Mouse (Mus musculus) naive thymus-derived CD4-positive, alpha-beta T cell, adult 2 months (primary cell): ENCODE data around the gene B4galnt3.

ENCODE experiments used
- DNase-seq: peaks from one replicate; pipeline ENCODE4 v3.0.0-alpha.2; 2011; ENCODE audit warnings: low read depth

B4galnt3 gene

GRCm38 (mm10) chr6:120185012-120185730, 109.2 kb downstream of the B4galnt3 start:
- DNase-seq: no peak

- no peak for DNase-seq
These were observed 110.6 kb downstream of the B4galnt3 start for GRCm38 (mm10) chr6:120183771-120184170.

GRCm38 (mm10) chr6:120182160-120182559, 112.2 kb downstream of the B4galnt3 start:
- DNase-seq: no peak

GRCm38 (mm10) chr6:120180492-120180891, 113.9 kb downstream of the B4galnt3 start:
- DNase-seq: no peak

DNA sequence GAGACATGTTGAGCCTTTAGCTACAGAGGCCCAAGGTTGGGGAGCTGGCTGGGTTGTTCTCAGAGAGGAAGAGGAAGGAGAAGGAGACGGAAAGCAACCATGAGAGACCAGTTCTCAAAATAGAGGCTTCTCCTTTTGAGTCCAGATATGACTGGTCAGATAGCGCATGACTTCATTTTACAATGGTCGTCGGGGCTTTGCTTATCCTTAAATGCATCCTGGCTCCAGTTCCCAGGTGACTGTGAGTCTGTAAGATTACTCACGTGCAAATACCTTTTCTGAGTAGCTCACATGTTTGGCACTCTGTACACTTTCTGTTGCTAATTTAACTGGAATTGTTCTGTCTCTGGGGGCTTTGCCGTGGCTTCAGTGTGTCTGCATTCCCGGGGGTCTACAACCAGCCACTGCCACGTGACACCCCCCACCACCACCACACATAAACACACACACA, 114.6 kb downstream of the B4galnt3 start:
- DNase-seq: no peak

GRCm38 (mm10) chr6:120179044-120179755, 115.2 kb downstream of the B4galnt3 start:
- no peak for DNase-seq

DNA sequence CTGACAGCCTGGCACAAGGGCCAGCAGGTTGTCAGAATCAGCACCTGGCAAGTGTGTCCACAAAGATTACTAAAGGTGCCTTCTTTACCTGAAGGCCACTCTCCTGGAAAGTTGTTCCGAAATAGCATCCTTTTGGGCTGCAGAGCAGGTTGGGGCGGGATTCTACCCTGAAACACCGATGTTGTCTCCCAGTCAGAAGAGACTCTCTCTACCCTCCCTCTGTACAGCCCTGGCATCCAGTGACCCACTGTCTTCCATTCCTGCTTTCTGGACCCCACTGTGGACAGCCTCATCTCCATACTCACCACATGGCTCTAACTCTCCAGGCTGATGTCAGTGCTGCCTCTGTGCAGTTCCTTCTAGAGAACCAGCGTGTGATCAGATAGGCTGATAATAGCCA, 118.7 kb downstream of the B4galnt3 start:
- DNase-seq: no peak

DNA sequence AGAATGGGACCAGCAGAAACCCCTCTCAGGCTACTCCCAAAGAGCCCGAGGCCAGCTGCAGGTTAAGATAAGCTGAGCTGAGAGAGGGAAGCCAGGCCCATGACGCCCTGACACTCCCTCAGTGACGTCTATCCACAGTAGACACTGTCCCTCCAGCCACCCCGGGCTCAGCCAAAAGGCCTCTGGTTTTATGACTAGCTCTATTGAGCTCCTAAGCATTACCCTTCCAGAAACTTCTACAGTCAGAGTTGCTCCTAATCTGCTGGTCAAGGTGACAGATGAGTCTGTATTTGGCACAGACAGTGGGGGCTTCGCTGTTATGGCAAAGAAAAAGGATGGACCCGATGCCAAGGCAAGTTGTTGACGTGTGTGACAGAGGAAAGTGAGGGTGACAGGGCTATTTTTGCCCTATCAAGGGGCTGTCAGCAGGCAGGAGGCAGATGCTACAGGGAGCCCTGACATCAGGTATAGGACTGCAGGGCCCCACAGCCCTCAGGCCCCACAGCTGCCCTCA, 119.7 kb downstream of the B4galnt3 start:
- DNase-seq: no peak

DNA sequence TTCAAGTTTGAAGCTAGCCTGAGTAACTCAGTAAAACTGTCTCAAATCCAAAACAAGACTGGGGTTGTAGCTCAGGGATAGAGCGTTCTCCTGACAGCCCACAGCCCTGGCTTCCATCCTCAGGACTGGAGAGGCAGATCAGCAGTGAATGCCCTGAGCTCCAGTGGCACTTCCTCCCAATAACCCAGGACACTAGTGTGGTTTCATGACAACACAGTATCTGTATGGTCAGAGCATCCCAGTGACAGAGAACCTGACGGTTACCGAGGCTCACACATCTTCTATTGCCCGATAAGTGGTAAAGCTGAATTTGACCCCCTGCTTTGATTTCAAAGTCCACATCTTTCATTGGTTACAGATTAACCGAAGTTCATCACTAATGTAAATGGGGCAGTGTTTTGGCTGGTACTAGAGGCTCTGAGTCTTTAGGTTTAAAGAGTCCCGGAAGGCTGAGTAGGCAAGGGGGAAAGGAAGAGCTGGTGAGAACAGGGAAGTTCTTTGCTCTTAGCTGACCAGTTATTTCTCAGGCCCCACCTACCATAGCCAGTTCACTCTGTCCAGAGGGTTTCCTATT, 120.2 kb downstream of the B4galnt3 start:
- no peak for DNase-seq

- DNase-seq: no peak
These were observed 121.9 kb downstream of the B4galnt3 start for GRCm38 (mm10) chr6:120172294-120173017.

DNA sequence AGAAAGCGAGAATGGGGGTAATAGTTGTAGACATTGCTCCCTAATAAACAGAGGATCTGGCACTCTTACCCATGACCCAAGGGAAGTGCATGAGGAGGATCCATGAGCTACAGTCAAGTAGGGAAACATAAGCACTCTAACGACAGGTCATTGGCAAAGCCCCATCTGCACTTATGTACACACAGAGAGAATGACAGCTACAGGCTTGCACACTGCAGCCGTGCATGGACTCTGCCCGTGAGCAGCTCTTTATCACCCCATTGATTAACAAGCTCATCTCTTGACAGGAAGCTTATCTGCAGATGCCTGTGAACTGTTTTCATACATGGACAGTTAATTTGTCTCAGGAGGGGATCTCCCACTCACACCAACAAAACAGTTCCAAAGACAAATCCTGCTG, 126.8 kb downstream of the B4galnt3 start:
- no peak for DNase-seq

GRCm38 (mm10) chr6:120164765-120165164, 129.6 kb downstream of the B4galnt3 start:
- DNase-seq: no peak

DNA sequence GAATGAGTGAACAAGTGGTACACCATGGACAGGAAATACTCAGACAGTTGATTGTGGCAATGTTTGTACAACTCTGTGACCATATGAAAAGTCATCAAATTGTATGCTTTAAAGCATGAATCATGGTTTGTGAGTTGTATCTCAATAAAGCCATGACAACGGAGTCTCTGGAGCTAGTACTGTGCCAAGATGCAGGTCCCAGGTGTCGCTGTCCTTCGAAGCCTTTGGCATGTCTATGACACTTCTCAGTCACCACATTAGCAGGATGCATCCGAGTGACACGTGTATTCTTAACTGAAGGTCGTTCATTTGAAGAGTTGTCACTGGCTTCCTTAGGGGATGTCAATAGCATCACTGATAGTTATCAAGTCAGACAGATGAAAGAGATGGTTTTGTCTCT, 131.4 kb downstream of the B4galnt3 start:
- DNase-seq: no peak

DNA sequence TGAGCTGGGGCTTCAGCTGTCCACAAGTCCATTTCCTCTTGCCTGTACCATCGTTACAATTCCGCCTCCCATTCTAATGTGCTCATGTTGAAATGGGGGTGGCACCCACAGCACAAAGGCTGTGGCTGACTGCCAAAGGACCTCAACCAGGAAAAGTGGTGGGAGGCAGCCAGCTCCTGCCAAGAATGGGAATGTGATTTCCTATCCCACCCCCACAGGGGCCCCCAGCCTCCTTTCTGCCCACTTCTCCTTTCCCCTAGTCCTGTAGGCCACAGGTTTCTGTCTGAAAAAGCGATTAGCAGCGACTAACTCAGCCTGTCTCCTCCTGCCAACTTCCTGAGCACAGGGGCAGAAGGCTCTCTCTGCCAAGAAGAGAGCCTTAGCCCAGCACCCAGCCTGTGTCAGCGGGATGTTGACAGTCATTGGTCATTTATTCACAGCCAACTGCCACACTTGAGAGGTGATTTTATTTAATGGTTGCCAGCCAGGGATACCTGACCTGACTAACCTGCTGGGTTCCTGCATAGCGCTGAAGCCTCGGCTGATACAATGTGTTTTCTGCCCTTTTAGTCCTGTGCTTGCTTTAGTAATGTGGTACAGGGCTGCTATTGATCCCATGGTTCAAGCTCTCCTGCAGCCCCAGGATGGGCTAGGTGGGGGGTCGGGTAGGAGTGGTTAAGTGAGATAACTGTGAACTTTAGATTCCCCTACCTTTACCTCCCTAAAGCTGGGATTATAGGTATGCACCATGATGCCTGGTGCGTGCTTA, 135.0 kb downstream of the B4galnt3 start:
- no peak for DNase-seq

GRCm38 (mm10) chr6:120157479-120157878, 136.9 kb downstream of the B4galnt3 start:
- DNase-seq: no peak

- DNase-seq: no peak
These were observed 138.8 kb downstream of the B4galnt3 start for GRCm38 (mm10) chr6:120155510-120155909.

GRCm38 (mm10) chr6:120154526-120155309, 139.6 kb downstream of the B4galnt3 start:
- no peak for DNase-seq
